Mouse (Mus musculus) layer of hippocampus, postnatal 36 days (tissue): ENCODE data around the gene Ints4. TPM values are rescaled to one million over a fixed set of nuclear protein-coding genes. Genes with fewer than 3 reads are reported as not detected.
A peak's percentile ranks its signal among the peaks of the same experiment; 100 is the strongest.

Experiments
- DNase-seq, 2 experiments: peaks; one replicate each; pipeline ENCODE4 v3.0.0; 2022
- total RNA-seq, 2 experiments: library from RNA; stranded (reverse); gene quantifications; 2 replicates each; pipeline ENCODE4 v1.2.3; 2021

Ints4 gene
- total RNA-seq, 2 experiments from 2014 or later, result 31.5 to 32.4 TPM

DNA sequence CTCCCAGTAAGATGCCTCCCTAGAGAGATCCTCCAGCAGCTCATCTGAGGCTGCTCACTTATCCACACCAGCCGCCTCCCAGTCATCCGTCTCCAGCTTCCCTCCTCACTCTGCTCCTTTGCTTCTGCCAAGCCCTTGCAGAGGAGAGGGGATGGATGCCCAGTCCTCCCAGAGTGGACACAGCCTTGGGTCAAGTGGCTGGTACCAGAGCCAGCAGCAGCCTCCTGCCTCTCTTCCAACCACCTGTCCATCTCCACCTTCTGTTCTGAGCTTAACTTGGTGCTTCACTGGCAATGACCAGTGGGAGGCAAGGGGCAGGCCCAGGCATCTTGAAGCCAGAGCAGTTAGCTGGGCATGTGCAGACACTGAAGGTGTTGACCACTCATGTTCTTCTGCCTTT is 65.7 kb downstream of the Ints4 start:
- DNase-seq, result no peak

DNA sequence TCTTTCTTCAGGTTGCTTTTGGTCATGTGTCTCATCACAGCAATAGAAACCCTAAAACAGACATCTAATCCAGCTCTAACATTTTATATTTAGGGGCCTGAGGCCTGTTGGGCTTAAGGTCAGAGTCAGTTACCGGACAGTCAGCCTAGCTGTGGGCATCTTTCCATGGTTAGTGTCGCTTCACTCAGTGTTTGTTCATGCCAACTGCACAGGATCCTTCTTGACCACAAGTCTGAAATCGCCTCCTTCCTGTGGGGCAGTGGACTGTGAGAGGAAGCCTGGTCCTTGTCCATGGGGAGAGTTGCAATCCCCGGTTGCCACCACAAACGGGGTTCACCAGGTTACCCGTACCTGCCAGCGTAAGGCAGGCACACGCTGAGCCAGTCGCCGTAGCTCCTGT is 68.5 kb downstream of the Ints4 start:
- no peak for DNase-seq

DNA sequence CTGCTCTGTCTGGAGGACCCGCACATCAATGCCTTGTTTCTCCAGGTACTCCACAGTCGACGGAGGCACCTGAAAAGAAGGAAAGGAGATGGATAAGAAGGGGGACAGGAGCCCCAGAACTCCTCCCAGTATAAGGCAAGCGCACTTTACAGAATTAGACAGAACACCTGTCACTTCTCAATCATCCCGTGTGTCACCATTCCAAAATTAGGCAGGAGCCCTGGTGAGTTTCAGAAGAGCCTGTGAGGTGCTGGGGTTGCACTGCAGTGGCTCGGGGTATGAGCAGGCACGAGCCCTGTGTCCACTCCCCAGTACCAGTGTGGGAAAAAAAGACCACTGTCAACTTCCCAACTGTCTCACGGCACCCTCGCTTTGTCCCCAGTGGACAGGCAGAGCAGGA is 69.9 kb downstream of the Ints4 start:
- DNase-seq, result no peak

DNA sequence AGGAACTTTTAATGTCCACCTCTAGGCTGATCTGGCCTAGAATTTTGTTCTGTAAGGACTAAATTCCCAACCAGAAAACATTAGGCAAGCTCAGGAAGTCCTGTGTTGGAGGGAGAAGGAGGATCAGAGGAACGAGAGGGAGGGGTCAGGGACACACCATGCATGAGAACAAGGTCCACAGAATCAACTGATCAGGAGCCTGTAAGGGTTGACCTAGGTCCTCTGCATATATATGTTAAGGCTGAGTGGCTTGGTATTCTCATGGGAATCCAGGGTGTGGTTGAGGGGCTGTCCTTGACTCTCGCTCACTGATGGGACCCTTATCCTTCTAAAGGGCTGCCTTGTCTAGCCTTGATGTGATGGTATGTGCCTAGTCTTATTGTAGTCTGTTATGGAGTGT is 82.8 kb downstream of the Ints4 start:
- DNase-seq, result no peak

DNA sequence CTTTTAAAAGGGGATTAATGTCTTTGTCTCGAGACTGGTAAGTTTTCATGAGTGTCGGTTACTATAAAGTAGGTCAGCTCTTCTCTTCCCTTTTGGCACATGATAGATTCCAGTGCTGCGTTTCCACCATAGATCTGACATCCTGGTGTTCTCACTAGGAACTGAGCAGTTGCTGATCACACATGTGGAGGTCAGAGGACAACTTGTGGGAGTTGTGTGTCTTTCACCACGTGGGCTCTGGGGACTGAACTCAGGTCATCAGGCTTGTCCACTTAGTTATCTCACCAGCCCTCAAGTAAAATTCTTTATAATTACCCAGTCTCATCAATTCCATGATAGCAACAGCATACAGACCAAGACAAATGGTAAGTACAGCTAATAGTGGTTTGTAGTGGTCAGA is 88.6 kb downstream of the Ints4 start:
- DNase-seq, result no peak

DNA sequence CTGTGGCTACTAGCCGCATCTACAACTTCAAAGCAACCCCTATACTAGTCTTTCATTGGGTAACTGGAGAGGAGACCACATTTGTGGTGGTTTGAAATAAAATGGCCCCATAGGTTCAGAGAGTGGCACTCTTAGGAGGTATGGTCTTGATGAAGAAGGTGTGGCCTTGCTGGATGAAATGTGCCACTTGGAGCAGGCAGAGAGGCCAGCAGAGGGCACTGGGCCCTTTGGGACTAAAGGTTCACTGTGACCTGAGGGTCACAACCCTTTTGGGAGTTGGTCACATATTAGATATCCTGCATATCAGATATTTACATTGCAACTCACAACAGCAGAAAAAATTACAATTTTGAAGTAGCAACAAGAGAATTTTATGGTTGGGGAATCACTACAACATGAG is 89.6 kb downstream of the Ints4 start:
- DNase-seq, result no peak

DNA sequence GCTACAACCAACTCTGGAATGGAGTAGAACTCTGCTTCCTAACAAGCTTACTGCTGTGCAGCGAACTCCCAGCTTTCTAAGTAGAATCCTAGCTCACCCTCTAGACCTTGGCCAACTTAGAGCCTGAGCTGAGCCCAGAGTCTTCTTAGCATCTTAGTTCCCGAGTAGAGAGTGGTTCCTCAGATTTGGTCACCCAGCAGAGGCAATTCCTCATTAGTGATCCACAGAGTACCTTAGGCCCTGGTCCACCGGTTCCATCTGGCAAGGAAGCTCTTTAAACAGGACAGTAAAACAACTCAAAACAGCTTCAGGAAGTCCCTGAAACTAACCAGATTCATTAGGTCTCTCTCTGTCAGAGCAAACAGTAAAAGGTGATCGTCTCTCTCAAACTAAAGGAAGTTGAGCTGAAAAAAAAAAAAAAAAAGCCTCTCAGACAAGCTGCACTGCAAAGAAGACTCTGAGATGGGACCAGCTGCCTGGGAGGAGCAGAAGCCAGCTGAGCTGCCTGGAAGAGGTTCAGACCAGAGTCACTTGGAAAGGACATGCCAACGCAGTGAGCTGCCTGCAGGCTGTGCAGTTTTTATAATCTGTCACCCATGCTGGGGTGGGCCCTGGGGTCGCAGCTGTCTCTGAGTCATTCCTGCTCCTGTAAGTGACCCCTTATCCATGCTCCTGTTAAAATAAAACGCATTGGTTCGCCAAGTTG is 97.8 kb downstream of the Ints4 start:
- peak; percentile 51 to 55 for DNase-seq

DNA sequence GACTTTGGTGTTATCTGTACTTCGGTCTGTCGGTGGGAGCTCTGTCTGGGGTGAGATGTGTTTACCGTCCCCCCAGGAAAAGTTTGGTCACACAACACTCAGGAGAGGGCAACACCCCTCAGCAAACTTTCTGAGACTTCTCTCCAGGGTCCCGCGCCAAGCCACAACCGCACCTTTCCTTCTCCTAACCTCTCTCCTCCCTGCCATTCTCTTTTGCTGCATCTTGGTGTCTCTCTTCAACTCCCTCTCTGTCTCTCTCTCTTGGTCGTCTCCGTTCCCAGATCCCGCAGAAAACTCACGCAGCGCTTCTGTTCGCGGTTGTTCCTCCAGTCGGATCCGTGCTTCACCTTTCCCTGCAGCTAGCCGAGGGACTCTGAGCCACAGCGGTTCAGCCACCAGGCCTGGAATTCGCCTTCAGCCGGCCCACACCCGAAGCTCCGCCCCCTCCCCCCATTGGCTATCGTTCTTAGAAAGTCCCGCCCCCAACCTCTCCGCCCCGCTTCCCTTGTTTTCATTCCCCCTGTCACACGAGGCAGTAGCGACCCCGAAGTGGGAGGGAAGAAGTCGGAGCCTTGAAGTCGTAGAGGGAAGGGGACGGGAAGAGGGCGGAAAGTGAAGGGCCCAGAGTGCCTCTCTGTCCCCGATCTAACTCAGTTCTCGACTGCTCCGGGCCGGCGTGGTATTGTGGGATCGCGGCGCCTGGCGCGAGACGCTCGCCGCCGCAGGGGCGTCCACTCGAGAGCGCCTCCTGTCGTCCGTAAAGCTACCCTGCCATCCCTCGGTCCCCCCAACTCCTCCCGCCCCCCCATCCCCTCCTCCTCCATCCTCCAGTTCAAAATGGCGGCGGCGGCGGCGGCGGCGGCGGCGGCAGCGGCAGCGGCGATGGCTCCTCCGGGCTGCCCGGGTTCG is 98.6 kb downstream of the Ints4 start, which contains the start of the genes Aamdc and Rsf1:
TSS of gene Aamdc (minus strand) at position 431 of the 909 bp plus-strand sequence.
TSS of gene Rsf1 (plus strand) at position 823 of the 909 bp plus-strand sequence.
- peak; percentile 93 to 94 for DNase-seq

DNA sequence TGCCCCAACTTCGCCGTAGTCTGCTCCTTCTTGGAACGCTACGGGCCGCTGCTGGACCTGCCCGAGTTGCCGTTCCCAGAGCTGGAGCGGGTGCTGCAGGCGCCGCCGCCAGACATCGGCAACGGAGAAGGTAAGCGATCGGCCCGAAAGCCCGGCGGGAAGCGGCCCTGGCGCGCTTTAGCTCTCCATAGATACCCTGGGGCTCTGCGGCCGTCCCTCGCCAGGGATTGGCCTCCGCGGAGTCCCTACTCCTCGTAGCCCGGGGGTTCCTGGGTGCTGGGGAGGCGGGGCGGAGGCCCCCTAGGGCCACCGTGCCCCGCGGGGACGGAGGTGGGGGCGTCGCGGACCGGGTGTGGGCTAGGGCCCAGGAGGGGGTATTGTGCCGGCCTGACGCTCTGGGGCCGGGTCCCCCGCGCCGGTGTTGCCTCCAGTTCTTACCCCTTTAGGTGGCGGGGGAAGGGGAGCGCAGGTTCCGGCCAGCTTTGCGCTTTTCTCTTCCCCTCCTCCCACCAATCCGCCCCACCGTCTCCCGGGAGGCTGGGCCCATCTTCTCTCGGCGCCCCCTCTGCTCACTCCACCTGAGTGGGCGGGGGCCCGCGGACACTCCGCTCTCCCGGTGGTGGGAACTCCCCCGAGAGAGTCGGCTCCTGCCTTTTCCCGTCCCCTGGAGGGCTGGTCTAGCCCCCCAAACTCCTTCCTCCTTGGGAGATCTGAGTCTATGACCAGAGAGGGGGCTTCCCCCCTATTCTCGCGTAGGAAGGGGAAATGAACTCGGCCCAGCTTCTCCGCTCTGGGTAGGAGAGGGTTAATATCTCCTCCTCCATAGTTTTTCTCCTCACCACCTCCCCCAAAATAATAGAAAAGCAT is 99.5 kb downstream of the Ints4 start:
- peak; percentile 61 to 64 for DNase-seq

DNA sequence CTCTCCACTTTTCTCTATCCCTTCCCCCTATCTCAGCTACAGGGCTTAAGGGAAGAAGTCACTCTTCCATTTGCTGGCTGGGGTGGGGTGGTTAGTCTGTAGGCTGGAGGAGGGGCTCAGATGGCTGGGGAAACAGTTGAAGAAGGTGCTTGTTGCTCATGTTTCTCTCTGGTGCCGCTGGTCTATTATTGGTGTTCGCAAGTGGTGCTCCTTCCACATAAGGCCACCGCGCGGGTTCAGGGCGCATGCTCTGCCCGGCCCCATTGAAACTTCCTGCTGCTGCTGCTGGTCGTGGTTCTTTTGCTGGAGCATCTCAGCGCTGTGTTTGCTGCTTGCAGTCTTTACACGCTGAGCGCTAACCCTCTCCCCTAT is 100.1 kb downstream of the Ints4 start:
- peak; percentile 84 to 85 for DNase-seq

DNA sequence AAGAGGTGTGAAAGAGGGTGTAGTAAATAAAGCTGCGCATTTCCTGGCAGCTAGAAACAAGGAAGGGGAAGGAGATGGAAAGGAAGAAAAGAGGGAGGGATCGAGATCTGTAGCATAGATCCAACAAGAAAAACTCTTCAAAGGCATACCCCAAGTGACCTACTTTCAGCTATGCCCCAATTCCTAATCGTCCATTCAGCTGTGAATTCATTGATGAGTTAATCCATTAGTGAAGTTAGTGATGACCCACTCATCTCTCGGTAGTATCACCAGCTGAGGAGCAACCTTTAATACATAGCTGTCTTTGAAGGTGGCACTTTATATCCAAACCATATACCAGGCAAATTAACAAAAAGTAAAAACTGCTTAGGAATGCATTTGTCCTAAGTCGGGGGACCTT is 107.8 kb downstream of the Ints4 start:
- DNase-seq, result no peak

DNA sequence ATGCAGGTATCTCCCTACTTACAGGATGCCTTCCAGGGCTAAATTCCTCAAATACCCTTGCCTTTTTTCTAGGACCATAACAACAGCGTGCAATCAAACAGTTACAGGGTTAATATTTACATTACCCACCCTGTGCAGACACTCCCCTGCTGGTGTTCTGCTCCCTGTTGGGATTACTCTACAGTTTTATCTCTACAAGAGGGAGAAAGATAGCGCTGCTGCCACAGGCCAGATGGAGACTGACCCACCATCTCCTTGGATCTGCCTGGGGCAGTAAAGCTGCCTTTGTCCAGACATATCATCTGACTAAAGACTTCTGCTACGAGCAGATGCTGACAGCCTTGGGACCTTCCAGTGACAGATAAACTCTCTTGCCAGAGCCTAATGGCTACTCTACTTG is 109.7 kb downstream of the Ints4 start:
- no peak for DNase-seq

Other genes starting within 250 kb of the Ints4 start
- 10 to 100 TPM; 12.9 to 14.1 TPM for gene Usp35, start 148.9 kb upstream of the Ints4 start, total RNA-seq
- gene Kctd21, start 148.6 kb upstream of the Ints4 start, total RNA-seq, result 10 to 100 TPM; 13.8 to 15.6 TPM
- gene Alg8, start 109.3 kb upstream of the Ints4 start, total RNA-seq, result 10 to 100 TPM; 10.6 to 12.0 TPM
- 100 to 1,000 TPM; 221 to 238 TPM for gene Ndufc2, start 81.0 kb upstream of the Ints4 start, total RNA-seq
- 10 to 100 TPM; 36.2 to 45.8 TPM for gene Thrsp, start 63.2 kb upstream of the Ints4 start, total RNA-seq
- gene Kctd14, start 29.6 kb upstream of the Ints4 start, total RNA-seq, result 1 to 10 TPM; 4.3 to 4.8 TPM
- gene Aamdc, start 98.5 kb downstream of the Ints4 start, total RNA-seq, result 10 to 100 TPM; 50.6 to 55.3 TPM
- 10 to 100 TPM; 45.2 to 49.8 TPM for gene Rsf1, start 98.9 kb downstream of the Ints4 start, total RNA-seq
- gene Clns1a, start 215.7 kb downstream of the Ints4 start, total RNA-seq, result 10 to 100 TPM; 93.2 to 97.5 TPM